Mouse (Mus musculus) heart, embryonic 14.5 days (tissue): Measurements from ENCODE around the gene Iqschfp. TPM values are rescaled to one million over a fixed set of nuclear protein-coding genes. Genes with fewer than 3 reads are reported as not detected.
"Not testable (repeated sequence)": the region's sequence is repeated elsewhere in the genome, so short reads cannot be mapped to it uniquely, and the experiment has no call there.

Experiments used
- ATAC-seq: fragments of 200-750 bp; cut with Nextera tagmentation; 2 replicates; pipeline ENCODE4 v1.8.0; 2017; ENCODE audit warnings: low read depth, moderate TSS enrichment; ENCODE audit not compliant: insufficient number of reproducible peaks, insufficient read depth, low FRiP score
- H3K27ac ChIP-seq, 2 experiments: fragments of 200-500 bp in 1 of 2; fragments of 300-500 bp in 1 of 2; sonication (generic) in 1 of 2; replicated peaks in 1 of 2; 2 replicates each; pipeline ENCODE4 v1.5.1; 2012 to 2014; ENCODE audit warnings: low read depth in 2 of 2, low read length in 2 of 2, control low read depth in 1 of 2, mild to moderate bottlenecking in 1 of 2, mixed read lengths in 1 of 2; ENCODE audit not compliant: control insufficient read depth in 1 of 2, insufficient read depth in 1 of 2
- H3K27me3 ChIP-seq: fragments of 300-500 bp; sonication (generic); 2 replicates; pipeline ENCODE4 v1.6.1; 2014; ENCODE audit warnings: mild to moderate bottlenecking, low read length, control low read depth; ENCODE audit not compliant: control insufficient read depth, insufficient read depth
- H3K36me3 ChIP-seq: fragments of 300-500 bp; sonication (generic); 2 replicates; pipeline ENCODE4 v1.6.1; 2014; ENCODE audit warnings: mild to moderate bottlenecking, control low read depth, low read length, mixed read lengths; ENCODE audit not compliant: control insufficient read depth, insufficient read depth
- H3K4me1 ChIP-seq, 2 experiments: fragments of 200-500 bp in 1 of 2; fragments of 300-500 bp in 1 of 2; sonication (generic) in 1 of 2; 2 replicates each; pipeline ENCODE4 v1.6.1; 2012 to 2014; ENCODE audit warnings: low read length in 2 of 2, control low read depth in 1 of 2, mixed read lengths in 1 of 2; ENCODE audit not compliant: control insufficient read depth in 2 of 2, insufficient read depth in 2 of 2
- H3K4me2 ChIP-seq: fragments of 300-500 bp; sonication (generic); 2 replicates; pipeline ENCODE4 v1.6.1; 2014; ENCODE audit warnings: mild to moderate bottlenecking, low read length
- H3K4me3 ChIP-seq, 2 experiments: fragments of 200-500 bp in 1 of 2; fragments of 300-500 bp in 1 of 2; sonication (generic) in 1 of 2; 2 replicates each; pipeline ENCODE4 v1.5.1; 2012 to 2014; ENCODE audit warnings: low read length in 2 of 2, mild to moderate bottlenecking in 2 of 2, control low read depth in 1 of 2, low read depth in 1 of 2, moderate library complexity in 1 of 2; ENCODE audit not compliant: control insufficient read depth in 1 of 2, insufficient read depth in 1 of 2
- H3K9ac ChIP-seq: fragments of 300-500 bp; sonication (generic); 2 replicates; pipeline ENCODE4 v1.6.1; 2014; ENCODE audit warnings: mild to moderate bottlenecking, low read length
- H3K9me3 ChIP-seq: fragments of 300-500 bp; sonication (generic); 2 replicates; pipeline ENCODE4 v1.6.1; 2016; ENCODE audit warnings: low read length, control low read depth; ENCODE audit not compliant: control insufficient read depth
- WGBS: fragments of 180-500 bp; shearing (Covaris S2); extraction: QIAGEN DNeasy Blood & Tissue Kit; methylation state at CpG from one replicate; pipeline ENCODE4 v1.1.7; 2014; 5-methylcytosine and 5-hydroxymethylcytosine counted together
- polyA plus RNA-seq: library from polyadenylated mRNA; unstranded; fragments of >200 nt; fragmentation: Nextera tagmentation; extraction: Ambion mirVana; gene quantifications from 2 replicates; pipeline ENCODE4 v1.2.1, GENCODE M21; 2014

Gene Iqschfp
- polyA plus RNA-seq, 1 experiment from 2014 or later, result not detected

DNA sequence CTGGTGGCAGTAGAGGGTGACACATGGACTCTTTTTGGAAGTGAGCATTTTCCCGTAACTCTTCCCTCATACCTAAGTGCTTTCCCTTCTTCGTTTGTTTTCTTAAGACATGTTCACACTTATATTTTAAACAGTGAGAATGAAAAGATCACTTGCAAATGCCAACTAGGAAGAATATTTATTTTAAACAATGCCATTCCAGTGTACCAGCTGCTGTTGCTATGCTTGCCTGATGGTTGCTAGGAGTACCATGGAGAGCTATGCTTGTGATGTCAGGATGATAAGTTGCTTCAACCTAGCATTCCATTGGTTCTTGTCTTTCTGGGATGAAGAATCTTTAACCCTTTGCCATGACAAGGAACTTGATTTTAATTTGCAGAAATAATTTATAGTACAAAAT lies 193.0 kb downstream of the Iqschfp start:
- Histone ChIP-seq H3K27me3 (no peaks in the 10 kb centered on the region), H3K4me2 (no peak overlapping the region)

DNA sequence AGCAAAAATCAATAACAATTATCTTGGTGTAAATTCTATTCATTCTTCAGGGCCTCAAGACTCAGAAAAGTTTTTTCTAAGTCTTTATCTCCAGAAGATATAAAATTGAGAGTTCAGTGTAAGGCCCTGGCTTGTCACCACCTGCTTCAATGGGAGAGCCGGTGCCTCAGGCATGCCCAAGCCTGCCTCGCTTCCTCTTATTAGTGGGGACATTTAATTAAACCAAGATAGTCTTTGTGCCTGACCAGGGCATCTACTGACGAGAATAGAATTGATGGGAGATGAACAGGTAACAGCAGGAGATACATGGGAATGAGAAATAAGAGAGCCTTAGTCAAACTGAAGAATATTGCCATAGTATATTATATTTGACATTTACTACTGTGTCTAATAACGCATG lies 200.1 kb downstream of the Iqschfp start:
- WGBS, result 69% methylated on average over 4 of the region's 4 CpGs
- Histone ChIP-seq H3K9ac (no peak overlapping the region), H3K36me3 (no peaks in the 10 kb centered on the region), H3K27me3 (no peaks in the 10 kb centered on the region), H3K4me2 (no peak overlapping the region), H3K4me3 (no peak overlapping the region), H3K4me1 (no peaks in the 10 kb centered on the region), H3K9me3 (no peaks in the 10 kb centered on the region), H3K27ac (no peak overlapping the region)
- no peak for ATAC-seq

More for the DNA sequence above, 193.0 kb downstream of the Iqschfp start:
- WGBS, result 84% methylated on average over 2 of the region's 2 CpGs
- no peak for ATAC-seq
- Histone ChIP-seq H3K27ac (no peak overlapping the region), H3K4me1 (no peaks in the 10 kb centered on the region), H3K9ac (no peak overlapping the region), H3K4me3 (no peak overlapping the region), H3K9me3 (no peaks in the 10 kb centered on the region), H3K36me3 (no peaks in the 10 kb centered on the region)

DNA sequence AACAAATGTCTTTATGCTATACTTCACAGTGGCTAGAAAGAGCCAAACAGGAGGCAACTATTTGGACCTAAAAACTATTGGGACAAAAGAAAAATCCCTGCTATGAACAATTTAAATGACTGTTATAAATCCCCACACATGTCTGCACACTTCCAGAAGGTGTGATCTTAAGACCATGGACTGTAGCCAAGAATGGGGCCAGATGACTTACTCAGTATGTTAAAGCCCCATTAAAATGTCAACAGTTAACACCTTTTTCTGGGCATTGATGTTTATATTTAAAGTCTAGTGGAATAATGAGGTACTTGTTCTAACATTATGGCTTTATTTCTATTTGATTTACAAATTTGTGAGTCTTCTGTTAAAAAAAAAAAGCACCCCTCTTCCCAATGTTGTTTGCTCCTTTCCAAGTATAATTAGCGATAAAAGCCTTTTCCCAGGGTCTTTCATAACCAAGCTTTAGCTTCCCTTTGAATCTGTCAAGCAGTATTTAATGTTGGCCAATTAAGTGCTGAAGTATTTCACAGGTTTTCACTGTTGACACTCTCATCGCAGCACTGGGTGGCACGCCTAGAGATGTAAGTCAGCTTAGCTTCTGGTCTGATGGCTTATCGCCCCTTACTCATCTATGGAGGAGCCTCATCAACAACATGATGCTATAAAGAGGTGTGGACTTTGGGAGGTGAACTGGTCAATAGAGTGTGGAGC lies 204.8 kb downstream of the Iqschfp start:
- H3K9ac ChIP-seq, result no peak overlapping the region
- H3K4me3 ChIP-seq, result no peak overlapping the region
- ATAC-seq, result no peak
- no peaks in the 10 kb centered on the region for H3K36me3 ChIP-seq
- no peaks in the 10 kb centered on the region for H3K4me1 ChIP-seq
- 80% methylated on average over 4 of the region's 4 CpGs for WGBS
- no peak overlapping the region for H3K4me2 ChIP-seq
- no peaks in the 10 kb centered on the region for H3K9me3 ChIP-seq
- no peak overlapping the region for H3K27ac ChIP-seq
- H3K27me3 ChIP-seq, result no peaks in the 10 kb centered on the region

DNA sequence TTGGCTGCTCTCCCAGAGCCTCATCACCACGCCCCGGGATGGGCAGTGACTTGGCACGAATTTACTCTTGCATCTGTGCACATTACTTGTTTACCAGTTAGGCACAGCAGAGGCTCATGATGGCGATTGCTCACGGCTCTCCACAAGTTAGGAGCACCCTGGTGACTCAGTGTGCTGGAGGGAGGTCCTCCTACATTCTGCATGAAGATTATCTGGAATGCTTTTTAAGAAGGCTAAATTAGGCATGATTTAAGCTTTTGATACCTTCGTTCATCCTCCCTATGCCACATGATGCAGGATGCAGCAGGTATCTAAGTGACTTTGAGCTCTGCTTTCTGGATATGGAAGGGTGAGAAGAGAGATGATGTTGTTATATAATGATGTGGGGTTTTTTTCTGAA lies 207.5 kb downstream of the Iqschfp start:
- not testable (repeated sequence) for H3K4me1 ChIP-seq, ATAC-seq, H3K9ac ChIP-seq, H3K4me2 ChIP-seq, H3K36me3 ChIP-seq, H3K27ac ChIP-seq, H3K27me3 ChIP-seq, H3K4me3 ChIP-seq, H3K9me3 ChIP-seq
- 85% methylated on average over 6 of the region's 6 CpGs for WGBS

DNA sequence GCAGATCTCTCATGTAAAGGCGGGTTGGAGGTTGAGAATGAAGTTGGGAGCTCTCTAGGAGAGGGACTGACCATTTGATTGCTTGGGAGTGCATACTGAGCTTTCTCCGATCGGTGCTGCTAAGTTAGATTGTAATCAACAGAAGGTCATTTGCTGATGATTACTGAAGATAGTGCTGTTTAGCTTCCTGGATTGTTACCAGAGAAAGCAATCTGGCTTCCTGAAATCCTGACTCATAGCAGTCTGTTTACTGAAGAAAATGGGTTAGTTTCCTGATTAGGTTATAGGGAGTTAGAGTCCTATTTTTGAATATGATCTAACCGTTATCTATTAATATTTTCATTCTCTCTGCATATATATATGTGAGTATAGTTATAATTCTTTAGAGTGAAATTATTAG lies 209.3 kb downstream of the Iqschfp start:
- Histone ChIP-seq H3K27ac (no peak overlapping the region), H3K4me2 (no peak overlapping the region), H3K9ac (no peak overlapping the region), H3K4me3 (no peak overlapping the region), H3K9me3 (no peaks in the 10 kb centered on the region), H3K36me3 (no peaks in the 10 kb centered on the region), H3K27me3 (no peaks in the 10 kb centered on the region), H3K4me1 (no peaks in the 10 kb centered on the region)
- 61% methylated on average over 4 of the region's 4 CpGs for WGBS
- no peak for ATAC-seq

DNA sequence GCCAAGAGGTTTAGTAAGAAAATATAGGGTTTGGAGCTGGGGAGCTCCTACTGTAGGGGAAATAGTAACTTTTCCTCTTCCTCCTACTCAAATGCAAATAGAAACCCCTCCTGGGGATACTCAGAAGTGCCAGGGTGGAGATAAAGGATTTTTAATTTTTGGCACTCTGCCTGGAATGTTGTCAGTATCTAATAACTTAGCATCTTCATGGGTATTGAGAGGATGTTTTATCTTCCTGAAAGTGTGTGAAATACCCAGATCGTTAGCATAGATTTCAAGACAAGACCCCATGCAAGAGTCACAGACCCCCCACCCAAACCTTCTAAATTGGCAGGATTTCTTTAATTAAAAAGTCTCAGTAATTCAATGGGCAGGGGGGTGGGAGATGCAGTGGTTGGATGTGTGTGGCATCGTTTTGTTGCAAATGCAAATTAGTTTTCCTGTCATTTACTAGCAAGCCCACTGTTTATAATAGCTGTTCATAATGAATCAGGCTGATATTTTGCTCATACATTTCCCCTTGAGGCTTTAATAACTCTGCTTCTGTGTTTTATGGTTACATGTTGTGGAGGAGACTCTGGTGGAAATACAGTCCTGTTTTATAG lies 213.2 kb downstream of the Iqschfp start:
- H3K9me3 ChIP-seq, result no peaks in the 10 kb centered on the region
- no peaks in the 10 kb centered on the region for H3K27me3 ChIP-seq
- 65% methylated on average over 2 of the region's 2 CpGs for WGBS
- no peaks in the 10 kb centered on the region for H3K36me3 ChIP-seq
- no peak overlapping the region for H3K9ac ChIP-seq
- no peaks in the 10 kb centered on the region for H3K4me1 ChIP-seq
- ATAC-seq, result no peak
- no peak overlapping the region for H3K4me2 ChIP-seq
- no peak overlapping the region for H3K4me3 ChIP-seq
- H3K27ac ChIP-seq, result no peak overlapping the region

DNA sequence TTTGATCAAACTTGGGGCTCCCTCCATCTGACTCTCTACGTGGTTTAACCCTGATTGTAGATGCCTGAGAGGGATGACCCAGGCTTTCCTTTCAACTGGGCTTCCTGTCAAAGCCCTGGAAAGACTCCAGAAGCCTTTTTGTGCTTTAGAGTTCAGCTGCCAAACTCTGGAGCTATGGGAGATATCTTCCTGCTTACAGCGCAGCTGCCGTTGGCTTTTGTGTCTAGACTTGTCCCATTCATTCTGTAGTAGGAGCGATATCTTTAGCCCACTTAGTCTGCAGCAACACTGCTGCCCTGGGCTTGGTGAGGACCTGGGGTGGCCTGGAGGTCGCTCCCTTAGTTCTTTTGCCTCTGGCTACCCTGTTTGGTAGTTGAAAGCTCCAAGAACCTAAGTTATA lies 229.3 kb downstream of the Iqschfp start:
- H3K27me3 ChIP-seq, result no peaks in the 10 kb centered on the region
- peaks cover 0 to 5% of the 10 kb centered on the region in 2 experiments; a peak in 3 of 4 replicates for H3K4me1 ChIP-seq
- H3K4me2 ChIP-seq, result no peak overlapping the region
- peak overlapping the region; percentile 30 to 34; a peak in 3 of 4 replicates for H3K27ac ChIP-seq
- H3K9me3 ChIP-seq, result no peaks in the 10 kb centered on the region
- peak; percentile 43; the same call in 1 of the 2 replicates for ATAC-seq
- no peak overlapping the region for H3K9ac ChIP-seq
- H3K4me3 ChIP-seq, result no peak overlapping the region
- WGBS, result 6% methylated on average over 5 of the region's 5 CpGs
- no peaks in the 10 kb centered on the region for H3K36me3 ChIP-seq
